Comparison of ENCODE assay signal across 8 mouse cellular contexts in the genomic region with DNA sequence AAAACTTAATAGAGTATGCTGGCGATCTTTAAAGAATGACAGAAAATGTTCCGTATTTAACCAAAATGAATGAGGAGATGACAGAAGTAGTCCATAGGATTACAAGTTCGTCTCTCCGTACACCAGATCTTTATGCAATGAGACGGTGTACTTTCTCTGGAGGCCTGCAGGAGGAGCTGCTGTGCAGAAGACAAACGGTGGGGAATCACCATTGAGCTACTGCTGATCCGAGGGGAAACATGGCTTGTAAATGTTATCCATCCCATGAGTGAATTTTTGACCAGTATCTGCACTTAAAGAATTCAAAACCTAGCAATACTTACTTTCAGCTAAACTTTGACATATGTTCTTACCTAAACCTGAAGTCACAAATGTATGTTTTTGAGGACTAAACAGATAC.
A peak's percentile ranks its signal among the peaks of the same experiment; 100 is the strongest.
DNase-seq lines count a peak whose midpoint lies in the region; ATAC-seq and TF ChIP-seq lines count a peak whose summit lies in the region.

No protein-coding gene starts in this region.

- ATAC-seq in forebrain, postnatal 0 days: no peak
- ATAC-seq in forebrain, embryonic 16.5 days: no peak
- no peak for ATAC-seq in midbrain, embryonic 11.5 days (ENCODE audit: low FRiP score)
- ATAC-seq in midbrain, embryonic 16.5 days: no peak

- no peaks in the 10 kb centered on the region for H3K9me3 ChIP-seq in forebrain, postnatal 0 days (ENCODE audit: low read length)
- H3K9me3 ChIP-seq in forebrain, embryonic 16.5 days (ENCODE audit: control insufficient read depth, low read length): no peaks in the 10 kb centered on the region
- H3K9me3 ChIP-seq in midbrain, embryonic 11.5 days (ENCODE audit: control insufficient read depth, low read length): no peaks in the 10 kb centered on the region
- no peaks in the 10 kb centered on the region for H3K9me3 ChIP-seq in midbrain, embryonic 16.5 days (replicated peaks; ENCODE audit: control insufficient read depth, low read length, poor library complexity, severe bottlenecking)

- H3K9ac ChIP-seq in forebrain, postnatal 0 days: no peak overlapping the region
- no peak overlapping the region for H3K9ac ChIP-seq in forebrain, embryonic 16.5 days (replicated peaks; ENCODE audit: low read depth, low read length)
- no peak overlapping the region for H3K9ac ChIP-seq in midbrain, embryonic 11.5 days (ENCODE audit: low read length)
- H3K9ac ChIP-seq in midbrain, embryonic 16.5 days (ENCODE audit: low read depth, low read length): no peak overlapping the region

- H3K4me1 ChIP-seq in forebrain, postnatal 0 days (ENCODE audit: insufficient read depth): no peaks in the 10 kb centered on the region
- no peaks in the 10 kb centered on the region for H3K4me1 ChIP-seq in forebrain, embryonic 16.5 days (replicated peaks; ENCODE audit: control insufficient read depth, insufficient read depth, low read length)
- no peaks in the 10 kb centered on the region for H3K4me1 ChIP-seq in midbrain, embryonic 11.5 days (ENCODE audit: control insufficient read depth, insufficient read depth, low read length)
- H3K4me1 ChIP-seq in midbrain, embryonic 16.5 days (ENCODE audit: control insufficient read depth, insufficient read depth, low read length): no peaks in the 10 kb centered on the region

- peak; percentile 14 for DNase-seq in forebrain, postnatal 0 days
- DNase-seq in midbrain, embryonic 11.5 days (ENCODE audit: low spot score, missing footprints): peak; percentile 78
- peak; percentile 58 for DNase-seq in adrenal gland, postnatal 10 days
- peak; percentile 6 to 72 for DNase-seq in kidney, postnatal 36 days
- no peak for DNase-seq in yolk sac, embryonic 10.5 days (ENCODE audit: low spot score)
- DNase-seq in spleen, postnatal 4 days (ENCODE audit: low spot score in 2 of 2): no peak

- H3K4me3 ChIP-seq in forebrain, postnatal 0 days (ENCODE audit: low read depth, low read length): no peak overlapping the region
- no peak overlapping the region for H3K4me3 ChIP-seq in forebrain, embryonic 16.5 days (replicated peaks; ENCODE audit: low read length)
- no peak overlapping the region for H3K4me3 ChIP-seq in midbrain, embryonic 11.5 days (ENCODE audit: low read depth, low read length)
- no peak overlapping the region for H3K4me3 ChIP-seq in midbrain, embryonic 16.5 days (ENCODE audit: low read depth, low read length)

- no peaks in the 10 kb centered on the region; the same call in 1 of the 2 replicates for H3K36me3 ChIP-seq in forebrain, postnatal 0 days (ENCODE audit: insufficient read depth)
- no peaks in the 10 kb centered on the region for H3K36me3 ChIP-seq in forebrain, embryonic 16.5 days (ENCODE audit: control insufficient read depth, insufficient read depth)
- H3K36me3 ChIP-seq in midbrain, embryonic 11.5 days (ENCODE audit: control insufficient read depth, insufficient read depth, low read length): no peaks in the 10 kb centered on the region
- H3K36me3 ChIP-seq in midbrain, embryonic 16.5 days (ENCODE audit: control insufficient read depth, insufficient read depth, low read length): peaks cover 4% of the 10 kb centered on the region; the same call in 1 of the 2 replicates

- H3K27me3 ChIP-seq in forebrain, postnatal 0 days (ENCODE audit: insufficient read depth, low read length): no peaks in the 10 kb centered on the region
- H3K27me3 ChIP-seq in forebrain, embryonic 16.5 days (replicated peaks; ENCODE audit: control insufficient read depth, insufficient read depth, low read length): no peaks in the 10 kb centered on the region
- no peaks in the 10 kb centered on the region for H3K27me3 ChIP-seq in midbrain, embryonic 11.5 days (ENCODE audit: control insufficient read depth, insufficient read depth, low read length)
- H3K27me3 ChIP-seq in midbrain, embryonic 16.5 days (ENCODE audit: control insufficient read depth, insufficient read depth, low read depth, low read length): no peaks in the 10 kb centered on the region

- WGBS in forebrain, postnatal 0 days: 55% methylated on average over 7 of the region's 7 CpGs
- 61% methylated on average over 7 of the region's 7 CpGs for WGBS in forebrain, embryonic 16.5 days
- 56% methylated on average over 7 of the region's 7 CpGs for WGBS in midbrain, embryonic 11.5 days
- WGBS in midbrain, embryonic 16.5 days: 53% methylated on average over 7 of the region's 7 CpGs

- no peak overlapping the region for H3K4me2 ChIP-seq in forebrain, postnatal 0 days (ENCODE audit: low read depth)
- H3K4me2 ChIP-seq in forebrain, embryonic 16.5 days (ENCODE audit: low read length): no peak overlapping the region
- H3K4me2 ChIP-seq in midbrain, embryonic 11.5 days: no peak overlapping the region
- H3K4me2 ChIP-seq in midbrain, embryonic 16.5 days (ENCODE audit: low read length): no peak overlapping the region

- H3K27ac ChIP-seq in forebrain, postnatal 0 days (ENCODE audit: low read depth, low read length): no peak overlapping the region
- no peak overlapping the region for H3K27ac ChIP-seq in forebrain, embryonic 16.5 days (ENCODE audit: low read length)
- no peak overlapping the region for H3K27ac ChIP-seq in midbrain, embryonic 11.5 days (ENCODE audit: low read depth, low read length)
- H3K27ac ChIP-seq in midbrain, embryonic 16.5 days (ENCODE audit: low read length): no peak overlapping the region

- TF ChIP-seq CTCF in forebrain, postnatal 0 days (IDR thresholded peaks at IDR 0.05; ENCODE audit: low read depth): peak; percentile 66

Comparison
In these comparisons a context has a peak if more than half of its experiments do, and no peak if none do; other contexts are left out.
1. DNase-seq: peak in forebrain, postnatal 0 days (single experiment), midbrain, embryonic 11.5 days (single experiment), adrenal gland, postnatal 10 days (single experiment) and kidney, postnatal 36 days (2 of 2); none in yolk sac, embryonic 10.5 days (single experiment) and spleen, postnatal 4 days (0 of 2).